16 mouse cellular contexts compared by ENCODE assay signal in the genomic region with DNA sequence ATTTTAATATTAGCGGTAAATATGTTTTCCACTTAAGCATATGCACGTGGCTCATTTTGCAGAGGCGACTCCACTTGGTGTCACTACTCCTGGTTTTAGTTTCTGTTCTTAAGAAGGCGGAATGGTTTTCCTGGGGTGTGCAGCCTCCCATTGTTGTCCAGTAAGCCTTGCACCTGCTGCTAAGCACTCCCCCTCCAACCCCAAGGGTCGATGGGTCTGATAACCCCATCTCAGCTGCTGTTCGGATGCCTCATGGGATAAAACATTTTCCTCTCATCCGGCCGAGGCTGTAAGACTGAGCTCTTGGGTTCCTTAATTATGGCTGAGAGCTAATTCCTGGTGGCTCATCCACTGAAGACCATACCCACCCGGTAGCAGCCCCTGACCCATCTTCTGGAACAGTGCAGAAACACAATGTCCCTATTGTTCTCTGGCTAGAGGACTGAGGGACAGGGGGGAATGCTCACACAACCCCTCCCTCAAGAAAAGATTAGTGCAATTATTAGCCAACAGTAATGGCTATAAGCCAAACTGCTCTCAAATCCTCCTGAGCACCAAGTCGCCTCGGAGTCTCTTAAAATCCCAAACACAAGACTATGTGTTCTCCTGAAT.
DNase-seq lines count a peak whose midpoint lies in the region; ATAC-seq and TF ChIP-seq lines count a peak whose summit lies in the region.
"Had no signal": no experiment of that assay in that cellular context is flagged by ENCODE, and none has a peak within 500 bp of the region (broad histone marks: within the 10 kb centered on the region; RNA-seq: fewer than 3 reads in every experiment).

No protein-coding gene starts in this region.

- H3K4me3 ChIP-seq in hindbrain, embryonic 10.5 days, result peak overlapping the region; percentile 24; the same call in 1 of the 2 replicates
- H3K4me3 ChIP-seq in hindbrain, embryonic 14.5 days (replicated peaks; ENCODE audit: low read length), result no peak overlapping the region
- no peak overlapping the region for H3K4me3 ChIP-seq in forebrain, embryonic 12.5 days (replicated peaks)
- H3K4me3 ChIP-seq in midbrain, embryonic 14.5 days (replicated peaks; ENCODE audit: low read depth, low read length), result no peak overlapping the region
- no peak overlapping the region for H3K4me3 ChIP-seq in liver, postnatal 0 days (ENCODE audit: low read depth, low read length)
- H3K4me3 ChIP-seq: embryonic facial prominence, embryonic 13.5 days had no signal

- TF ChIP-seq POLR2A in brain, embryonic 14.5 days (IDR thresholded peaks at IDR 0.05; ENCODE audit: borderline replicate concordance, extremely low read depth, insufficient read depth, insufficient read length, poor library complexity, severe bottlenecking), result no peak

- no peak overlapping the region for H3K4me2 ChIP-seq in hindbrain, embryonic 14.5 days (replicated peaks)
- H3K4me2 ChIP-seq in forebrain, embryonic 12.5 days, result peak overlapping the region; percentile 4; the same call in 1 of the 2 replicates
- H3K4me2 ChIP-seq in midbrain, embryonic 14.5 days (ENCODE audit: low read length), result no peak overlapping the region
- H3K4me2 ChIP-seq in liver, postnatal 0 days (ENCODE audit: low read depth, low read length), result no peak overlapping the region
- H3K4me2 ChIP-seq: embryonic facial prominence, embryonic 13.5 days had no signal

- H3K36me3 ChIP-seq in hindbrain, embryonic 10.5 days, result no peaks in the 10 kb centered on the region
- no peaks in the 10 kb centered on the region for H3K36me3 ChIP-seq in hindbrain, embryonic 14.5 days (replicated peaks; ENCODE audit: control insufficient read depth, insufficient read depth)
- no peaks in the 10 kb centered on the region for H3K36me3 ChIP-seq in forebrain, embryonic 12.5 days (replicated peaks)
- no peaks in the 10 kb centered on the region for H3K36me3 ChIP-seq in midbrain, embryonic 14.5 days (ENCODE audit: control insufficient read depth, insufficient read depth, low read length)
- no peaks in the 10 kb centered on the region for H3K36me3 ChIP-seq in liver, postnatal 0 days (replicated peaks; ENCODE audit: insufficient read depth, low read length)
- H3K36me3 ChIP-seq: embryonic facial prominence, embryonic 13.5 days had no signal

- no peaks in the 10 kb centered on the region for H3K27me3 ChIP-seq in hindbrain, embryonic 10.5 days (ENCODE audit: insufficient read depth, poor library complexity, severe bottlenecking)
- H3K27me3 ChIP-seq in hindbrain, embryonic 14.5 days (ENCODE audit: control insufficient read depth, insufficient read depth, low read length), result no peaks in the 10 kb centered on the region
- H3K27me3 ChIP-seq in forebrain, embryonic 12.5 days, result no peaks in the 10 kb centered on the region
- no peaks in the 10 kb centered on the region for H3K27me3 ChIP-seq in midbrain, embryonic 14.5 days (ENCODE audit: control insufficient read depth, insufficient read depth, low read length)
- no peaks in the 10 kb centered on the region for H3K27me3 ChIP-seq in liver, postnatal 0 days (ENCODE audit: insufficient read depth, low read length)
- H3K27me3 ChIP-seq: embryonic facial prominence, embryonic 13.5 days had no signal

- no peak for ATAC-seq in hindbrain, embryonic 14.5 days (ENCODE audit: low FRiP score)
- peak; percentile 70 for ATAC-seq in forebrain, embryonic 12.5 days (ENCODE audit: low FRiP score)
- 0 out of 2 replicates have a peak, but pooled peaks have one; percentile 20 for ATAC-seq in midbrain, embryonic 14.5 days (ENCODE audit: low FRiP score, low TSS enrichment)
- no peak for ATAC-seq in liver, postnatal 0 days
- ATAC-seq: Patski had no signal

- H3K27ac ChIP-seq in hindbrain, embryonic 10.5 days, result peak overlapping the region; percentile 41
- H3K27ac ChIP-seq in hindbrain, embryonic 14.5 days, result no peak overlapping the region; the same call in 1 of the 2 replicates
- peak overlapping the region; percentile 65 for H3K27ac ChIP-seq in forebrain, embryonic 12.5 days
- 0 out of 2 replicates have a peak overlapping the region, but pooled peaks have one; percentile 13 for H3K27ac ChIP-seq in midbrain, embryonic 14.5 days (replicated peaks; ENCODE audit: low read depth, low read length)
- no peak overlapping the region for H3K27ac ChIP-seq in liver, postnatal 0 days (ENCODE audit: low read depth)
- H3K27ac ChIP-seq: embryonic facial prominence, embryonic 13.5 days; liver, embryonic 14.5 days had no signal

- no peak for TF ChIP-seq CTCF in brain, embryonic 14.5 days (IDR thresholded peaks at IDR 0.05; ENCODE audit: borderline replicate concordance, extremely low read depth, insufficient read depth, insufficient read length)
- no peak for TF ChIP-seq CTCF in liver, postnatal 0 days (IDR thresholded peaks at IDR 0.05; ENCODE audit: low read depth)

- H3K4me1 ChIP-seq in hindbrain, embryonic 10.5 days (replicated peaks), result peaks cover 15% of the 10 kb centered on the region
- peaks cover 9% of the 10 kb centered on the region; the same call in 1 of the 2 replicates for H3K4me1 ChIP-seq in hindbrain, embryonic 14.5 days (replicated peaks; ENCODE audit: control insufficient read depth, insufficient read depth, low read length)
- H3K4me1 ChIP-seq in forebrain, embryonic 12.5 days, result peaks cover 25% of the 10 kb centered on the region
- H3K4me1 ChIP-seq in midbrain, embryonic 14.5 days (ENCODE audit: control insufficient read depth, insufficient read depth, low read length), result peaks cover 11% of the 10 kb centered on the region
- no peaks in the 10 kb centered on the region for H3K4me1 ChIP-seq in liver, postnatal 0 days (ENCODE audit: insufficient read depth)

- H3K9ac ChIP-seq in hindbrain, embryonic 14.5 days, result no peak overlapping the region
- no peak overlapping the region for H3K9ac ChIP-seq in forebrain, embryonic 12.5 days
- H3K9ac ChIP-seq in midbrain, embryonic 14.5 days (replicated peaks; ENCODE audit: low read length), result no peak overlapping the region
- H3K9ac ChIP-seq in liver, postnatal 0 days (replicated peaks), result no peak overlapping the region
- H3K9ac ChIP-seq: embryonic facial prominence, embryonic 13.5 days; liver, embryonic 14.5 days had no signal

- 63% methylated on average over 11 of the region's 11 CpGs for WGBS in hindbrain, embryonic 10.5 days
- WGBS in hindbrain, embryonic 14.5 days, result 44% methylated on average over 11 of the region's 11 CpGs
- WGBS in forebrain, embryonic 12.5 days, result 20% methylated on average over 11 of the region's 11 CpGs
- 20% methylated on average over 11 of the region's 11 CpGs for WGBS in midbrain, embryonic 14.5 days
- WGBS in liver, postnatal 0 days (ENCODE audit: insufficient replicate concordance), result 71% methylated on average over 11 of the region's 11 CpGs

- H3K9me3 ChIP-seq in hindbrain, embryonic 10.5 days, result no peaks in the 10 kb centered on the region
- no peaks in the 10 kb centered on the region for H3K9me3 ChIP-seq in hindbrain, embryonic 14.5 days (ENCODE audit: control insufficient read depth, low read length)
- H3K9me3 ChIP-seq in forebrain, embryonic 12.5 days, result no peaks in the 10 kb centered on the region
- H3K9me3 ChIP-seq in midbrain, embryonic 14.5 days (ENCODE audit: control insufficient read depth, low read length), result no peaks in the 10 kb centered on the region
- no peaks in the 10 kb centered on the region for H3K9me3 ChIP-seq in liver, postnatal 0 days (ENCODE audit: low read length)
- H3K9me3 ChIP-seq: embryonic facial prominence, embryonic 13.5 days had no signal

- TF ChIP-seq EP300 in liver, postnatal 0 days (IDR thresholded peaks at IDR 0.05; ENCODE audit: low read depth), result no peak

- no peak for DNase-seq in hindbrain, embryonic 10.5 days (ENCODE audit: low spot score)
- DNase-seq in hindbrain, embryonic 14.5 days (ENCODE audit: low spot score), result no peak
- DNase-seq in brain, embryonic 14.5 days (ENCODE audit: low read depth), result peak; percentile 78
- DNase-seq in midbrain, embryonic 14.5 days, result peak; percentile 46
- no peak for DNase-seq in liver, postnatal 0 days
- DNase-seq in frontal cortex, postnatal 10 days (ENCODE audit: low spot score in 2 of 2), result no peak
- DNase-seq: adrenal gland, postnatal 10 days; cerebellum, adult 11 months; cerebellum, postnatal 25 days; gastrocnemius, postnatal 36 days; kidney, adult 9 months; thymus, postnatal 25 days had no signal

Comparison
In these comparisons a context has a peak if more than half of its experiments do, and no peak if none do; other contexts are left out.
1. H3K27ac ChIP-seq: peak in hindbrain, embryonic 10.5 days (single experiment), forebrain, embryonic 12.5 days (single experiment) and midbrain, embryonic 14.5 days (single experiment); none in hindbrain, embryonic 14.5 days (single experiment) and liver, postnatal 0 days (single experiment).
2. DNase-seq: peak in brain, embryonic 14.5 days (single experiment) and midbrain, embryonic 14.5 days (single experiment); none in hindbrain, embryonic 10.5 days (single experiment), hindbrain, embryonic 14.5 days (single experiment), liver, postnatal 0 days (single experiment) and frontal cortex, postnatal 10 days (0 of 2).
3. ATAC-seq: peak in forebrain, embryonic 12.5 days (single experiment) and midbrain, embryonic 14.5 days (single experiment); none in hindbrain, embryonic 14.5 days (single experiment) and liver, postnatal 0 days (single experiment).